Mouse (Mus musculus): ENCODE data around the gene Rgs6. TPM values are rescaled to one million over a fixed set of nuclear protein-coding genes. Genes with fewer than 3 reads are reported as not detected.
A peak's percentile ranks its signal among the peaks of the same experiment; 100 is the strongest.

Gene Rgs6
- total and polyA plus RNA-seq, 2 experiments, result 0.09 TPM; not detected in 1

- DNase-seq (ENCODE audit: extremely low read depth, low read depth, low spot score), result no peak
- WGBS, result 76% methylated on average over 6 of the region's 6 CpGs
- Histone ChIP-seq H3K9ac (ENCODE audit: low read depth, low read length) (no peak overlapping the region), H3K27ac (replicated peaks; ENCODE audit: insufficient read depth, low read depth, low read length) (no peak overlapping the region), H3K4me1 (ENCODE audit: control insufficient read depth, insufficient read depth, low read length) (no peaks in the 10 kb centered on the region), H3K27me3 (ENCODE audit: control insufficient read depth, insufficient read depth, low read length) (no peaks in the 10 kb centered on the region), H3K4me3 (ENCODE audit: insufficient read depth, low read depth, low read length) (no peak overlapping the region), H3K79me2 (ENCODE audit: control insufficient read depth, insufficient read depth, low read length) (no peaks in the 10 kb centered on the region), H3K36me3 (ENCODE audit: control insufficient read depth, insufficient read depth, low read length) (no peaks in the 10 kb centered on the region)
- TF ChIP-seq POLR2A (IDR thresholded peaks at IDR 0.05; ENCODE audit: extremely low read depth, insufficient read depth, low read length) (no peak), CTCF (IDR thresholded peaks at IDR 0.05; ENCODE audit: low read depth, low read length) (no peak)
Observed at GRCm38 (mm10) chr12:83127955-83128354, 539.9 kb downstream of the Rgs6 start.

DNA sequence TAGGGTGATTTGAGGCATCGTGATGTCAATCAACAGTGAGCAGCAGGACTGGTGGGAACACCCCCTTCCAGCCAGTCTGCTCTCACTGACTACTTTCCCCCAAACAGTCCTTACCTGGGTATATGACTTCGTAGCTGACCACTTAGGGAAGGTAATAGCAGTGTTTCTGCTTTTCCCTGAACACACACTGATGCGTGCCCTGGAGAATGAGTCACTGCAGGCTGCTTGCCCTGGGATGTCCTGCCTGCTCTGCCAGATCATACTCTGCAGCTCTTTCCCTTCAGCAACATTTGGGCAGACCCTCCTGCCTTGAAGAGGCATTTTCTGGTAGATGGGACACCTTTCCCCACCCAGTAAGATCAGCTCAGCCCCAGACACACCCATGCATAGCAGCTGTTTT, 540.5 kb downstream of the Rgs6 start:
- H3K9ac ChIP-seq (ENCODE audit: low read depth, low read length), result no peak overlapping the region
- no peaks in the 10 kb centered on the region for H3K36me3 ChIP-seq (ENCODE audit: control insufficient read depth, insufficient read depth, low read length)
- 92% methylated on average over 3 of the region's 3 CpGs for WGBS
- no peak for TF ChIP-seq POLR2A (IDR thresholded peaks at IDR 0.05; ENCODE audit: extremely low read depth, insufficient read depth, low read length)
- no peak for TF ChIP-seq CTCF (IDR thresholded peaks at IDR 0.05; ENCODE audit: low read depth, low read length)
- no peaks in the 10 kb centered on the region for H3K79me2 ChIP-seq (ENCODE audit: control insufficient read depth, insufficient read depth, low read length)
- H3K27me3 ChIP-seq (ENCODE audit: control insufficient read depth, insufficient read depth, low read length), result no peaks in the 10 kb centered on the region
- DNase-seq (ENCODE audit: extremely low read depth, low read depth, low spot score), result no peak
- no peaks in the 10 kb centered on the region for H3K4me1 ChIP-seq (ENCODE audit: control insufficient read depth, insufficient read depth, low read length)
- no peak overlapping the region for H3K4me3 ChIP-seq (ENCODE audit: insufficient read depth, low read depth, low read length)
- no peak overlapping the region for H3K27ac ChIP-seq (replicated peaks; ENCODE audit: insufficient read depth, low read depth, low read length)

GRCm38 (mm10) chr12:83131405-83131804, 543.3 kb downstream of the Rgs6 start:
- WGBS, result 76% methylated on average over 4 of the region's 4 CpGs
- DNase-seq (ENCODE audit: extremely low read depth, low read depth, low spot score), result no peak
- H3K9ac ChIP-seq (ENCODE audit: low read depth, low read length), result no peak overlapping the region
- no peaks in the 10 kb centered on the region for H3K79me2 ChIP-seq (ENCODE audit: control insufficient read depth, insufficient read depth, low read length)
- H3K36me3 ChIP-seq (ENCODE audit: control insufficient read depth, insufficient read depth, low read length), result no peaks in the 10 kb centered on the region
- no peak overlapping the region for H3K27ac ChIP-seq (replicated peaks; ENCODE audit: insufficient read depth, low read depth, low read length)
- TF ChIP-seq POLR2A (IDR thresholded peaks at IDR 0.05; ENCODE audit: extremely low read depth, insufficient read depth, low read length) (no peak), CTCF (IDR thresholded peaks at IDR 0.05; ENCODE audit: low read depth, low read length) (no peak)
- H3K27me3 ChIP-seq (ENCODE audit: control insufficient read depth, insufficient read depth, low read length), result no peaks in the 10 kb centered on the region
- no peak overlapping the region for H3K4me3 ChIP-seq (ENCODE audit: insufficient read depth, low read depth, low read length)
- no peaks in the 10 kb centered on the region for H3K4me1 ChIP-seq (ENCODE audit: control insufficient read depth, insufficient read depth, low read length)

GRCm38 (mm10) chr12:83133827-83134226, 545.7 kb downstream of the Rgs6 start:
- TF ChIP-seq POLR2A (IDR thresholded peaks at IDR 0.05; ENCODE audit: extremely low read depth, insufficient read depth, low read length) (no peak), CTCF (IDR thresholded peaks at IDR 0.05; ENCODE audit: low read depth, low read length) (no peak)
- Histone ChIP-seq H3K27me3 (ENCODE audit: control insufficient read depth, insufficient read depth, low read length) (no peaks in the 10 kb centered on the region), H3K79me2 (ENCODE audit: control insufficient read depth, insufficient read depth, low read length) (no peaks in the 10 kb centered on the region), H3K4me3 (ENCODE audit: insufficient read depth, low read depth, low read length) (no peak overlapping the region), H3K36me3 (ENCODE audit: control insufficient read depth, insufficient read depth, low read length) (no peaks in the 10 kb centered on the region), H3K27ac (replicated peaks; ENCODE audit: insufficient read depth, low read depth, low read length) (no peak overlapping the region), H3K4me1 (ENCODE audit: control insufficient read depth, insufficient read depth, low read length) (no peaks in the 10 kb centered on the region), H3K9ac (ENCODE audit: low read depth, low read length) (no peak overlapping the region)
- 74% methylated on average over 6 of the region's 6 CpGs for WGBS
- peak; percentile 6 for DNase-seq (ENCODE audit: extremely low read depth, low read depth, low spot score)

GRCm38 (mm10) chr12:83136031-83136430, 547.9 kb downstream of the Rgs6 start:
- TF ChIP-seq POLR2A (IDR thresholded peaks at IDR 0.05; ENCODE audit: extremely low read depth, insufficient read depth, low read length) (no peak), CTCF (IDR thresholded peaks at IDR 0.05; ENCODE audit: low read depth, low read length) (no peak)
- Histone ChIP-seq H3K4me1 (ENCODE audit: control insufficient read depth, insufficient read depth, low read length) (no peaks in the 10 kb centered on the region), H3K36me3 (ENCODE audit: control insufficient read depth, insufficient read depth, low read length) (no peaks in the 10 kb centered on the region), H3K9ac (ENCODE audit: low read depth, low read length) (no peak overlapping the region), H3K4me3 (ENCODE audit: insufficient read depth, low read depth, low read length) (no peak overlapping the region), H3K27me3 (ENCODE audit: control insufficient read depth, insufficient read depth, low read length) (no peaks in the 10 kb centered on the region), H3K27ac (replicated peaks; ENCODE audit: insufficient read depth, low read depth, low read length) (no peak overlapping the region), H3K79me2 (ENCODE audit: control insufficient read depth, insufficient read depth, low read length) (no peaks in the 10 kb centered on the region)
- DNase-seq (ENCODE audit: extremely low read depth, low read depth, low spot score), result no peak
- WGBS, result 82% methylated on average over 5 of the region's 5 CpGs

DNA sequence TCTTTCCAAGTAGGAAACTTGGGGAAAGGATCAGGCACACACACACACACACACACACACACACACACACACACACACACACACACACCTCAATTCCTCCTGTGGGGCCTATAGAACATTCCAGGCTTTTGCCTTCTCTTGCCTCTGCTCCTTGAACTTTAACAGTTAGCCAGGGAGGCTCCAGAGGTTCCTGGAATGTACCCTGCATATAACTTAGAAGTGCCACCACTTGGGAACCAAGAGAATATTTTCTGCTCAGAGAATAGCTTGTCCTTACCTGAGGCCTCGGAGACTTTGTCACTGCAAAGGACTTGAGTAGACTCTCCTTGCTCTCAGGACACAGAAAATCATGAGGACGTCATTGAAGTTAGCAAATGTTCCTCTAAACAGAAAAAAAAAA, 548.4 kb downstream of the Rgs6 start:
- no peaks in the 10 kb centered on the region for H3K27me3 ChIP-seq (ENCODE audit: control insufficient read depth, insufficient read depth, low read length)
- TF ChIP-seq POLR2A (IDR thresholded peaks at IDR 0.05; ENCODE audit: extremely low read depth, insufficient read depth, low read length) (no peak), CTCF (IDR thresholded peaks at IDR 0.05; ENCODE audit: low read depth, low read length) (no peak)
- no peaks in the 10 kb centered on the region for H3K79me2 ChIP-seq (ENCODE audit: control insufficient read depth, insufficient read depth, low read length)
- 94% methylated on average over 2 of the region's 2 CpGs for WGBS
- no peak overlapping the region for H3K27ac ChIP-seq (replicated peaks; ENCODE audit: insufficient read depth, low read depth, low read length)
- H3K9ac ChIP-seq (ENCODE audit: low read depth, low read length), result no peak overlapping the region
- no peak for DNase-seq (ENCODE audit: extremely low read depth, low read depth, low spot score)
- no peaks in the 10 kb centered on the region for H3K4me1 ChIP-seq (ENCODE audit: control insufficient read depth, insufficient read depth, low read length)
- H3K36me3 ChIP-seq (ENCODE audit: control insufficient read depth, insufficient read depth, low read length), result no peaks in the 10 kb centered on the region
- no peak overlapping the region for H3K4me3 ChIP-seq (ENCODE audit: insufficient read depth, low read depth, low read length)
